Mouse (Mus musculus) MEL (cell line): ENCODE measurements at regions not wholly inside any gene's neighbourhood (a gene's known extent, or its start where the extent isn't known, plus 50 kb on each side); places are given as distances from the start of the nearest gene placed in this dataset.

Experiments
- DNase-seq: peaks from one replicate; pipeline ENCODE4 v3.0.0; 2011; ENCODE audit warnings: low read depth, low spot score
- H3K27ac ChIP-seq: 2 replicates; pipeline ENCODE4 v1.5.1; 2012; ENCODE audit warnings: low read depth, mild to moderate bottlenecking, control low read depth, low read length, moderate library complexity; ENCODE audit not compliant: control insufficient read depth
- H3K27me3 ChIP-seq, 2 experiments: fragments of 150-350 bp in 1 of 2; sonication (generic) in 1 of 2; 2 replicates each; pipeline ENCODE4 v1.6.1; 2012; ENCODE audit warnings: low read length in 2 of 2, mild to moderate bottlenecking in 2 of 2, improper control_type of control experiment in 1 of 2, moderate library complexity in 1 of 2; ENCODE audit not compliant: insufficient read depth in 2 of 2, control insufficient read depth in 1 of 2
- H3K36me3 ChIP-seq, 2 experiments: 2 replicates each; pipeline ENCODE4 v1.6.1; 2012 to 2014; ENCODE audit warnings: low read length in 2 of 2, improper control_type of control experiment in 1 of 2, inconsistent platforms in 1 of 2, mild to moderate bottlenecking in 1 of 2; ENCODE audit not compliant: insufficient read depth in 2 of 2, control insufficient read depth in 1 of 2
- H3K4me1 ChIP-seq, 2 experiments: fragments of 150-350 bp in 1 of 2; sonication (generic) in 1 of 2; 2 replicates each; pipeline ENCODE4 v1.6.1; 2012; ENCODE audit warnings: low read length in 2 of 2, improper control_type of control experiment in 1 of 2, mild to moderate bottlenecking in 1 of 2; ENCODE audit not compliant: insufficient read depth in 2 of 2, control insufficient read depth in 1 of 2
- H3K4me3 ChIP-seq, 2 experiments: fragments of 150-350 bp in 1 of 2; sonication (generic) in 1 of 2; 2 replicates each; pipeline ENCODE4 v1.5.1; 2012; ENCODE audit warnings: low read depth in 2 of 2, low read length in 2 of 2, mild to moderate bottlenecking in 2 of 2, moderate library complexity in 2 of 2, control low read depth in 1 of 2, improper control_type of control experiment in 1 of 2; ENCODE audit not compliant: control insufficient read depth in 1 of 2, insufficient read depth in 1 of 2
- H3K79me2 ChIP-seq: 2 replicates; pipeline ENCODE4 v1.6.1; 2012; ENCODE audit warnings: mild to moderate bottlenecking, low read length, moderate library complexity; ENCODE audit not compliant: control insufficient read depth, poor library complexity, insufficient read depth
- H3K9ac ChIP-seq: 2 replicates; pipeline ENCODE4 v1.6.1; 2012; ENCODE audit warnings: low read depth, mild to moderate bottlenecking, control low read depth, low read length, moderate library complexity; ENCODE audit not compliant: control insufficient read depth, poor library complexity, severe bottlenecking
- H3K9me3 ChIP-seq: fragments of 150-350 bp; sonication (generic); replicated peaks from 2 replicates; pipeline ENCODE4 v1.6.1; 2012; ENCODE audit warnings: mild to moderate bottlenecking, low read length, improper control_type of control experiment, moderate library complexity; ENCODE audit not compliant: insufficient read depth
- BHLHE40 ChIP-seq: IDR thresholded peaks from 2 replicates; pipeline ENCODE4 v1.6.1; 2012; ENCODE audit warnings: low read depth, mild to moderate bottlenecking, inconsistent platforms, low read length, improper control_type of control experiment, borderline replicate concordance
- CHD1 ChIP-seq: IDR thresholded peaks from 2 replicates; pipeline ENCODE4 v1.6.1; 2012; ENCODE audit warnings: low read depth, mild to moderate bottlenecking, inconsistent platforms, low read length, improper control_type of control experiment
- CTCF ChIP-seq, 3 experiments: IDR thresholded peaks in 2 of 3; conservative IDR thresholded peaks in 1 of 3; 2 replicates each; pipeline ENCODE4 v1.5.1; 2011 to 2012; ENCODE audit warnings: low read length in 3 of 3, low read depth in 2 of 3, mild to moderate bottlenecking in 2 of 3, improper control_type of control experiment in 1 of 3, inconsistent platforms in 1 of 3, mixed read lengths in 1 of 3, moderate library complexity in 1 of 3; ENCODE audit not compliant: control insufficient read depth in 1 of 3, insufficient read depth in 1 of 3, poor library complexity in 1 of 3, severe bottlenecking in 1 of 3
- E2F4 ChIP-seq: IDR thresholded peaks from 2 replicates; pipeline ENCODE4 v1.6.1; 2011; ENCODE audit warnings: low read depth, low read length, improper control_type of control experiment, borderline replicate concordance
- HCFC1 ChIP-seq: IDR thresholded peaks from 2 replicates; pipeline ENCODE4 v1.6.1; 2012; ENCODE audit warnings: low read depth, mild to moderate bottlenecking, inconsistent platforms, low read length, improper control_type of control experiment, moderate library complexity
- JUND ChIP-seq: IDR thresholded peaks from 2 replicates; pipeline ENCODE4 v1.6.1; 2011; ENCODE audit warnings: low read depth, mild to moderate bottlenecking, improper control_type of control experiment, low read length
- KAT2A ChIP-seq: conservative IDR thresholded peaks from 2 replicates; pipeline ENCODE4 v1.6.1; 2012; ENCODE audit warnings: low read depth, low read length, improper control_type of control experiment, inconsistent platforms
- MAX ChIP-seq: IDR thresholded peaks from 2 replicates; pipeline ENCODE4 v1.6.1; 2011; ENCODE audit warnings: low read length, improper control_type of control experiment
- MAZ ChIP-seq: IDR thresholded peaks from 2 replicates; pipeline ENCODE4 v1.6.1; 2012; ENCODE audit warnings: low read depth, mild to moderate bottlenecking, inconsistent platforms, low read length, improper control_type of control experiment
- MXI1 ChIP-seq: IDR thresholded peaks from 2 replicates; pipeline ENCODE4 v1.6.1; 2011; ENCODE audit warnings: mild to moderate bottlenecking, low read depth, low read length, improper control_type of control experiment
- MYB ChIP-seq: IDR thresholded peaks from 2 replicates; pipeline ENCODE4 v1.6.1; 2011; ENCODE audit warnings: mild to moderate bottlenecking, low read depth, low read length, improper control_type of control experiment
- MYC ChIP-seq: IDR thresholded peaks from 2 replicates; pipeline ENCODE4 v1.6.1; 2011; ENCODE audit warnings: low read depth, mild to moderate bottlenecking, low read length, improper control_type of control experiment, moderate library complexity
- NELFE ChIP-seq: IDR thresholded peaks from 2 replicates; pipeline ENCODE4 v1.6.1; 2011; ENCODE audit warnings: low read depth, low read length, improper control_type of control experiment
- NRF1 ChIP-seq: IDR thresholded peaks from 2 replicates; pipeline ENCODE4 v1.6.1; 2014; ENCODE audit warnings: low read depth, mild to moderate bottlenecking, inconsistent platforms, low read length, improper control_type of control experiment, moderate library complexity; ENCODE audit not compliant: poor library complexity, insufficient read depth, severe bottlenecking
- POLR2AphosphoS2 ChIP-seq: IDR thresholded peaks from 2 replicates; pipeline ENCODE4 v1.6.1; 2011; ENCODE audit warnings: low read length, improper control_type of control experiment
- POLR2AphosphoS5 ChIP-seq: IDR thresholded peaks from 2 replicates; pipeline ENCODE4 v1.6.1; 2012; ENCODE audit warnings: low read depth, borderline replicate concordance, mild to moderate bottlenecking, inconsistent platforms, low read length, moderate library complexity, mixed read lengths
- SIN3A ChIP-seq: IDR thresholded peaks from 2 replicates; pipeline ENCODE4 v1.6.1; 2012; ENCODE audit warnings: low read length, improper control_type of control experiment, inconsistent platforms
- SMC3 ChIP-seq: IDR thresholded peaks from 2 replicates; pipeline ENCODE4 v1.6.1; 2011; ENCODE audit warnings: low read depth, low read length, improper control_type of control experiment
- TAL1 ChIP-seq: IDR thresholded peaks from 2 replicates; pipeline ENCODE4 v1.6.1; 2012; ENCODE audit warnings: mild to moderate bottlenecking, inconsistent platforms, low read length, moderate library complexity, mixed read lengths
- TBP ChIP-seq: IDR thresholded peaks from 2 replicates; pipeline ENCODE4 v1.8.0; 2011; ENCODE audit warnings: low read depth, low read length, improper control_type of control experiment
- USF1 ChIP-seq: IDR thresholded peaks from 2 replicates; pipeline ENCODE4 v1.6.1; 2014; ENCODE audit warnings: low read depth, mild to moderate bottlenecking, inconsistent platforms, low read length, improper control_type of control experiment, moderate library complexity
- USF2 ChIP-seq, 2 experiments: IDR thresholded peaks; 2 replicates each; pipeline ENCODE4 v1.6.1; 2011 to 2012; ENCODE audit warnings: improper control_type of control experiment in 2 of 2, low read length in 2 of 2, borderline replicate concordance in 1 of 2, inconsistent platforms in 1 of 2, low read depth in 1 of 2, mild to moderate bottlenecking in 1 of 2; ENCODE audit not compliant: insufficient read depth in 1 of 2
- ZC3H11A ChIP-seq: IDR thresholded peaks from 2 replicates; pipeline ENCODE4 v1.6.1; 2012; ENCODE audit warnings: low read depth, mild to moderate bottlenecking, inconsistent platforms, low read length, improper control_type of control experiment
- ZKSCAN1 ChIP-seq: IDR thresholded peaks from 2 replicates; pipeline ENCODE4 v1.6.1; 2012; ENCODE audit warnings: low read depth, mild to moderate bottlenecking, inconsistent platforms, low read length, improper control_type of control experiment, moderate library complexity
- ZMIZ1 ChIP-seq: IDR thresholded peaks from 2 replicates; pipeline ENCODE4 v1.6.1; 2012; ENCODE audit warnings: low read depth, mild to moderate bottlenecking, inconsistent platforms, low read length, improper control_type of control experiment, moderate library complexity

- Histone ChIP-seq H3K9me3 (no peaks in the 10 kb centered on the region), H3K4me1 (no peaks in the 10 kb centered on the region), H3K36me3 (no peaks in the 10 kb centered on the region), H3K4me3 (no peak overlapping the region), H3K9ac (no peak overlapping the region), H3K79me2 (no peaks in the 10 kb centered on the region), H3K27ac (no peak overlapping the region), H3K27me3 (no peaks in the 10 kb centered on the region)
- TF ChIP-seq CHD1 (no peak), NRF1 (no peak), MYC (no peak), NELFE (no peak), POLR2AphosphoS2 (no peak), TBP (no peak), MAZ (no peak), SIN3A (no peak), KAT2A (no peak), ZKSCAN1 (no peak)
- DNase-seq: no peak
These were observed 125.9 kb downstream of the Icos start for GRCm38 (mm10) chr1:61103581-61103980.

GRCm38 (mm10) chr1:61111731-61112309, 134.1 kb downstream of the Icos start:
- H3K9me3 ChIP-seq: no peaks in the 10 kb centered on the region
- H3K27ac ChIP-seq: no peak overlapping the region
- H3K27me3 ChIP-seq: no peaks in the 10 kb centered on the region

GRCm38 (mm10) chr1:61117535-61117934, 139.8 kb downstream of the Icos start:
- H3K79me2 ChIP-seq: no peaks in the 10 kb centered on the region
- no peak overlapping the region for H3K4me3 ChIP-seq
- no peak for DNase-seq
- no peak overlapping the region for H3K9ac ChIP-seq
- H3K27ac ChIP-seq: no peak overlapping the region
- TF ChIP-seq HCFC1: no peak
- TF ChIP-seq SMC3: no peak
- TF ChIP-seq JUND: no peak
- no peak for TF ChIP-seq USF2 (IDR thresholded peaks at IDR 0.05; ENCODE audit: borderline replicate concordance in 1 of 2, insufficient read depth in 1 of 2, low read depth in 1 of 2, low read length in 2 of 2)
- no peak for TF ChIP-seq CTCF (IDR thresholded peaks at IDR 0.05 in 2 of 3, conservative IDR thresholded peaks at IDR 0.05 in 1 of 3; ENCODE audit: control insufficient read depth in 1 of 3, insufficient read depth in 1 of 3, low read depth in 2 of 3, low read length in 3 of 3, poor library complexity in 1 of 3, severe bottlenecking in 1 of 3)
- TF ChIP-seq POLR2AphosphoS5: no peak
- no peak for TF ChIP-seq SIN3A
- no peak for TF ChIP-seq MXI1
- TF ChIP-seq TBP: no peak
- TF ChIP-seq MYB: no peak
- TF ChIP-seq BHLHE40: no peak
- no peak for TF ChIP-seq MAX
- no peak for TF ChIP-seq ZMIZ1
- no peak for TF ChIP-seq TAL1
- TF ChIP-seq ZC3H11A: no peak
- no peaks in the 10 kb centered on the region for H3K4me1 ChIP-seq
- H3K27me3 ChIP-seq: no peaks in the 10 kb centered on the region
- H3K9me3 ChIP-seq: no peaks in the 10 kb centered on the region
- H3K36me3 ChIP-seq: no peaks in the 10 kb centered on the region

More at GRCm38 (mm10) chr1:61111731-61112309, 134.1 kb downstream of the Icos start:
- H3K4me3 ChIP-seq: no peak overlapping the region
- H3K4me1 ChIP-seq: no peaks in the 10 kb centered on the region
- H3K79me2 ChIP-seq: no peaks in the 10 kb centered on the region
- H3K36me3 ChIP-seq: no peaks in the 10 kb centered on the region
- H3K9ac ChIP-seq: no peak overlapping the region
- TF ChIP-seq SMC3 (no peak), E2F4 (no peak), MYC (no peak), BHLHE40 (no peak), USF1 (no peak), JUND (no peak)
- TF ChIP-seq, all 39 proteins: peak for 0
- no peak for DNase-seq
